Mouse (Mus musculus) thymus, adult 2 months (tissue): Measurements from ENCODE around the gene Gstp1.
"Not testable (repeated sequence)": the region's sequence is repeated elsewhere in the genome, so short reads cannot be mapped to it uniquely, and the experiment has no call there.

Experiments
- CTCF ChIP-seq: fragments of 200-500 bp; IDR thresholded peaks from 2 replicates; pipeline ENCODE4 v1.5.1; 2012; ENCODE audit warnings: mild to moderate bottlenecking, control low read depth, low read length, moderate library complexity, borderline replicate concordance; ENCODE audit not compliant: control insufficient read depth, poor library complexity, insufficient read depth; ENCODE audit errors: extremely low read depth
- POLR2A ChIP-seq: fragments of 200-500 bp; IDR thresholded peaks from 2 replicates; pipeline ENCODE4 v1.6.1; 2012; ENCODE audit warnings: mild to moderate bottlenecking, low read length, control low read depth, moderate library complexity; ENCODE audit not compliant: control insufficient read depth, poor library complexity, insufficient read depth; ENCODE audit errors: extremely low read depth

GRCm38 (mm10) chr19:4064501-4064900, 26.7 kb upstream of the Gstp1 start:
- not testable (repeated sequence) for TF ChIP-seq CTCF, POLR2A
